Mouse (Mus musculus) CH12F3 (cell line): ENCODE measurements around the gene Mrps25.

Experiments used
- in situ Hi-C: fragments of 300-500 bp; cut with MboI; formaldehyde crosslinking; loops from 2 replicates; pipeline ENCODE4 v1.14.3; 2020; ENCODE audit warnings: low sequenced_read_pairs

Mrps25 gene

DNA sequence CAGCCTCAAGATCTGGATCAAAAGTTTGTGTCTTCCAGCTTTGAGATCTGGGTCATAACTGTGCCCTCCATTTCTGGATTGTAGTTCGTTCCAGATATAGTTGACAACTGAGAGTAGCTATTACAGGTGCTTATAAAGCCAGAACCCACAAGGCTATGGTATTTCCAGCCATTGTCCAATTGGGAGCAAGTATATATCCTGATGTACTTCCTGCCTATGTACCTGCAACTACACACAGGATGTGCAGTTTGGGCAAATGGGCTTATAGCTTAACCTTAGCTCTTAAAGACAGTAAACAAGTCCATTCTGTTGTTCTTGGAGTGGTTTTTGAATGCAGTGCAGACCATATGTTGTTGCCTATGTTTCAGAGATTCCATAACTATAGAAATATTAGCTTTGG is 52.4 kb downstream of the Mrps25 start:
- in situ Hi-C loops: no loop called here

DNA sequence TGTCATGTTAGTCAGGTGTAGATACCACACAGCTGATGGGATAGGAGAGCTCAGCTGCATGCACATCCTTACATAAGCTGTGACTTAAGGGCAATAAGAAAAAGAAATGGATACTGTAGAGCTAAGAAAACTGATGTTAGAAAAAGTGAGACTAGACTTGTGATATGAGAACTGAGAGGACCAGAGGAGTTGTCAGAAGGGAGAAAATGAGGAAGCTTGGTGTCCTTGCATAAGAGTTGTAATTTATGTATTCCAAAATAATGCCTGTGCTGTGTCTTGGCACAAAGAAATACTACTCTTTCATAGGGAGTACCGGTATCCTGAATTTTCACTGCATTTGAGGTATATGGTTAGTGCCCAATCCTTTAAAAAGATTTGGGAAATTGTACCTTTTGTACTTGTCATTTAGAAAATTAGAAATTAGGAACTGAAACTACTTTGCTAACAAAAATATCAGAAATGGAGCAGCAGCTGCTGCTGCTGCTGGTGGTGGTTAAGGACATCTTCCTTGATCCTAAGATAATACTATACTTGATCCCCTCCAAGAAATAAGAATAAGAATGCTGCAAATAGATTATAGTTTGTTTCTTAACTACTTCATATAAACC is 56.9 kb downstream of the Mrps25 start:
- in situ Hi-C loops: no loop called here

DNA sequence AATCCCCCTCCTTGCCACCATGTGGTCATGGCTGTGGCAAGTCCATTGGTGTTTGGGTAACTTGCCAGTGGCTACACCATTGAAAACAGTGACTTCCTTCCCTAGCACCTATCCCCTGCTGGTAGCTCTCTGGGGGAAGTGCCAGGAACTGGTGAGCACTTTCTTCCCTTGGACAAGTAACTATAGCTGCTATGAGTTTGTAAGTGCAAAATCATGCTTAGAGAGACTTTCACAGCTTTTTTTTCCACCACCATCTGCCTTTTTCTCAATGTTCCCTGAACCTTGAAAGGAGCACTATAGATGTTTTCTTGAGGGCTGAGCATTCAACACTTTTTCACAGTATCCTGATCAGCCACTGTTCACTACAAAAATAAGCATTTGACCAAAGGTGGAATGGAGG is 59.3 kb downstream of the Mrps25 start:
- in situ Hi-C loops: no loop called here
